Mouse (Mus musculus): ENCODE measurements around the gene Lif. TPM values are rescaled to one million over a fixed set of nuclear protein-coding genes. Genes with fewer than 3 reads are reported as not detected.
A peak's percentile ranks its signal among the peaks of the same experiment; 100 is the strongest.

The Lif gene
- polyA plus RNA-seq, 1 experiment from 2014 or later, result not detected

- Histone ChIP-seq H3K4me2 (ENCODE audit: low read depth, low read length) (no peak overlapping the region), H3K4me3 (ENCODE audit: low read depth, low read length) (no peak overlapping the region), H3K36me3 (ENCODE audit: control insufficient read depth, insufficient read depth) (no peaks in the 10 kb centered on the region), H3K9ac (ENCODE audit: low read depth, low read length) (no peak overlapping the region), H3K9me3 (replicated peaks; ENCODE audit: control insufficient read depth, low read length) (no peaks in the 10 kb centered on the region), H3K27ac (ENCODE audit: low read length) (no peak overlapping the region), H3K4me1 (ENCODE audit: control insufficient read depth, low read depth, low read length) (peaks cover 17% of the 10 kb centered on the region), H3K27me3 (ENCODE audit: control insufficient read depth, insufficient read depth, low read depth, low read length) (no peaks in the 10 kb centered on the region)
- no peak for ATAC-seq (ENCODE audit: low read depth)
- WGBS (ENCODE audit: insufficient replicate concordance), result 71% methylated on average over 3 of the region's 3 CpGs
Measured at GRCm38 (mm10) chr11:4249151-4249550, 8.2 kb upstream of the Lif start.

GRCm38 (mm10) chr11:4250290-4250689, 7.1 kb upstream of the Lif start:
- peak; percentile 89 for ATAC-seq (ENCODE audit: low read depth)
- Histone ChIP-seq H3K27ac (ENCODE audit: low read length) (peak overlapping the region; percentile 38; the same call in 1 of the 2 replicates), H3K9me3 (replicated peaks; ENCODE audit: control insufficient read depth, low read length) (no peaks in the 10 kb centered on the region), H3K9ac (ENCODE audit: low read depth, low read length) (no peak overlapping the region), H3K4me2 (ENCODE audit: low read depth, low read length) (no peak overlapping the region), H3K27me3 (ENCODE audit: control insufficient read depth, insufficient read depth, low read depth, low read length) (no peaks in the 10 kb centered on the region), H3K36me3 (ENCODE audit: control insufficient read depth, insufficient read depth) (no peaks in the 10 kb centered on the region), H3K4me1 (ENCODE audit: control insufficient read depth, low read depth, low read length) (peaks cover 13% of the 10 kb centered on the region), H3K4me3 (ENCODE audit: low read depth, low read length) (no peak overlapping the region)
- 58% methylated on average over 7 of the region's 7 CpGs for WGBS (ENCODE audit: insufficient replicate concordance)

GRCm38 (mm10) chr11:4251376-4251775, 6.0 kb upstream of the Lif start:
- no peaks in the 10 kb centered on the region for H3K36me3 ChIP-seq (ENCODE audit: control insufficient read depth, insufficient read depth)
- WGBS (ENCODE audit: insufficient replicate concordance), result 23% methylated on average over 3 of the region's 3 CpGs
- H3K4me2 ChIP-seq (ENCODE audit: low read depth, low read length), result no peak overlapping the region
- H3K9me3 ChIP-seq (replicated peaks; ENCODE audit: control insufficient read depth, low read length), result no peaks in the 10 kb centered on the region
- no peak overlapping the region for H3K27ac ChIP-seq (ENCODE audit: low read length)
- H3K27me3 ChIP-seq (ENCODE audit: control insufficient read depth, insufficient read depth, low read depth, low read length), result no peaks in the 10 kb centered on the region
- no peak for ATAC-seq (ENCODE audit: low read depth)
- H3K9ac ChIP-seq (ENCODE audit: low read depth, low read length), result no peak overlapping the region
- peaks cover 3% of the 10 kb centered on the region; the same call in 1 of the 2 replicates for H3K4me1 ChIP-seq (ENCODE audit: control insufficient read depth, low read depth, low read length)
- H3K4me3 ChIP-seq (ENCODE audit: low read depth, low read length), result no peak overlapping the region

- H3K9me3 ChIP-seq (replicated peaks; ENCODE audit: control insufficient read depth, low read length), result no peaks in the 10 kb centered on the region
- H3K27me3 ChIP-seq (ENCODE audit: control insufficient read depth, insufficient read depth, low read depth, low read length), result no peaks in the 10 kb centered on the region
- H3K4me3 ChIP-seq (ENCODE audit: low read depth, low read length), result no peak overlapping the region
- no peak overlapping the region for H3K9ac ChIP-seq (ENCODE audit: low read depth, low read length)
- no peak overlapping the region for H3K4me2 ChIP-seq (ENCODE audit: low read depth, low read length)
- no peak overlapping the region for H3K27ac ChIP-seq (ENCODE audit: low read length)
- ATAC-seq (ENCODE audit: low read depth), result no peak
- H3K36me3 ChIP-seq (ENCODE audit: control insufficient read depth, insufficient read depth), result no peaks in the 10 kb centered on the region
- H3K4me1 ChIP-seq (ENCODE audit: control insufficient read depth, low read depth, low read length), result peaks cover 9% of the 10 kb centered on the region
- 66% methylated on average over 2 of the region's 2 CpGs for WGBS (ENCODE audit: insufficient replicate concordance)
Measured at GRCm38 (mm10) chr11:4252886-4253285, 4.5 kb upstream of the Lif start.

- Histone ChIP-seq H3K27ac (ENCODE audit: low read length) (no peak overlapping the region), H3K9ac (ENCODE audit: low read depth, low read length) (no peak overlapping the region), H3K36me3 (ENCODE audit: control insufficient read depth, insufficient read depth) (no peaks in the 10 kb centered on the region), H3K4me1 (ENCODE audit: control insufficient read depth, low read depth, low read length) (peaks cover 17% of the 10 kb centered on the region), H3K9me3 (replicated peaks; ENCODE audit: control insufficient read depth, low read length) (no peaks in the 10 kb centered on the region), H3K4me2 (ENCODE audit: low read depth, low read length) (no peak overlapping the region), H3K27me3 (ENCODE audit: control insufficient read depth, insufficient read depth, low read depth, low read length) (no peaks in the 10 kb centered on the region), H3K4me3 (ENCODE audit: low read depth, low read length) (no peak overlapping the region)
- peak; percentile 54 for ATAC-seq (ENCODE audit: low read depth)
- 44% methylated on average over 5 of the region's 5 CpGs for WGBS (ENCODE audit: insufficient replicate concordance)
Measured at GRCm38 (mm10) chr11:4257756-4258155, 399 bp downstream of the Lif start.

GRCm38 (mm10) chr11:4258657-4259082, 1.3 kb downstream of the Lif start:
- Histone ChIP-seq H3K27ac (ENCODE audit: low read length) (no peak overlapping the region), H3K4me3 (ENCODE audit: low read depth, low read length) (0 out of 2 replicates have a peak overlapping the region, but pooled peaks have one; percentile 16), H3K36me3 (ENCODE audit: control insufficient read depth, insufficient read depth) (no peaks in the 10 kb centered on the region), H3K4me2 (ENCODE audit: low read depth, low read length) (peak overlapping the region; percentile 46), H3K4me1 (ENCODE audit: control insufficient read depth, low read depth, low read length) (peaks cover 17% of the 10 kb centered on the region), H3K9ac (ENCODE audit: low read depth, low read length) (no peak overlapping the region), H3K9me3 (replicated peaks; ENCODE audit: control insufficient read depth, low read length) (no peaks in the 10 kb centered on the region), H3K27me3 (ENCODE audit: control insufficient read depth, insufficient read depth, low read depth, low read length) (no peaks in the 10 kb centered on the region)
- 0% methylated on average over 7 of the region's 7 CpGs for WGBS (ENCODE audit: insufficient replicate concordance)
- ATAC-seq (ENCODE audit: low read depth), result peak; percentile 57

- peaks cover 11% of the 10 kb centered on the region for H3K27me3 ChIP-seq (ENCODE audit: control insufficient read depth, insufficient read depth, low read depth, low read length)
- peaks cover 17% of the 10 kb centered on the region for H3K4me1 ChIP-seq (ENCODE audit: control insufficient read depth, low read depth, low read length)
- H3K27ac ChIP-seq (ENCODE audit: low read length), result no peak overlapping the region
- no peaks in the 10 kb centered on the region for H3K36me3 ChIP-seq (ENCODE audit: control insufficient read depth, insufficient read depth)
- ATAC-seq (ENCODE audit: low read depth), result no peak
- peak overlapping the region; percentile 30 for H3K4me2 ChIP-seq (ENCODE audit: low read depth, low read length)
- 13% methylated on average over 14 of the region's 14 CpGs for WGBS (ENCODE audit: insufficient replicate concordance)
- H3K9ac ChIP-seq (ENCODE audit: low read depth, low read length), result no peak overlapping the region
- H3K4me3 ChIP-seq (ENCODE audit: low read depth, low read length), result no peak overlapping the region
- no peaks in the 10 kb centered on the region for H3K9me3 ChIP-seq (replicated peaks; ENCODE audit: control insufficient read depth, low read length)
Measured at GRCm38 (mm10) chr11:4260463-4261187, 3.3 kb downstream of the Lif start.

- Histone ChIP-seq H3K27me3 (ENCODE audit: control insufficient read depth, insufficient read depth, low read depth, low read length) (peaks cover 16% of the 10 kb centered on the region), H3K4me3 (ENCODE audit: low read depth, low read length) (no peak overlapping the region), H3K9me3 (replicated peaks; ENCODE audit: control insufficient read depth, low read length) (no peaks in the 10 kb centered on the region), H3K4me2 (ENCODE audit: low read depth, low read length) (no peak overlapping the region), H3K4me1 (ENCODE audit: control insufficient read depth, low read depth, low read length) (peaks cover 17% of the 10 kb centered on the region), H3K9ac (ENCODE audit: low read depth, low read length) (no peak overlapping the region), H3K36me3 (ENCODE audit: control insufficient read depth, insufficient read depth) (no peaks in the 10 kb centered on the region), H3K27ac (ENCODE audit: low read length) (no peak overlapping the region)
- ATAC-seq (ENCODE audit: low read depth), result no peak
- WGBS (ENCODE audit: insufficient replicate concordance), result 27% methylated on average over 7 of the region's 7 CpGs
Measured at GRCm38 (mm10) chr11:4261188-4261494, 3.8 kb downstream of the Lif start.

GRCm38 (mm10) chr11:4261969-4262368, 4.6 kb downstream of the Lif start:
- H3K36me3 ChIP-seq (ENCODE audit: control insufficient read depth, insufficient read depth), result no peaks in the 10 kb centered on the region
- no peak overlapping the region for H3K27ac ChIP-seq (ENCODE audit: low read length)
- WGBS (ENCODE audit: insufficient replicate concordance), result 40% methylated on average over 5 of the region's 5 CpGs
- no peaks in the 10 kb centered on the region for H3K9me3 ChIP-seq (replicated peaks; ENCODE audit: control insufficient read depth, low read length)
- H3K4me3 ChIP-seq (ENCODE audit: low read depth, low read length), result no peak overlapping the region
- H3K4me2 ChIP-seq (ENCODE audit: low read depth, low read length), result no peak overlapping the region
- ATAC-seq (ENCODE audit: low read depth), result no peak
- H3K27me3 ChIP-seq (ENCODE audit: control insufficient read depth, insufficient read depth, low read depth, low read length), result peaks cover 25% of the 10 kb centered on the region
- peaks cover 17% of the 10 kb centered on the region for H3K4me1 ChIP-seq (ENCODE audit: control insufficient read depth, low read depth, low read length)
- H3K9ac ChIP-seq (ENCODE audit: low read depth, low read length), result no peak overlapping the region
